Mouse (Mus musculus): Measurements from ENCODE around the gene Avpr1b. TPM values are rescaled to one million over a fixed set of nuclear protein-coding genes. Genes with fewer than 3 reads are reported as not detected.
"Not testable (repeated sequence)": the region's sequence is repeated elsewhere in the genome, so short reads cannot be mapped to it uniquely, and the experiment has no call there.

The Avpr1b gene
- polyA plus RNA-seq, 1 experiment from 2014 or later: not detected

GRCm38 (mm10) chr1:131614641-131615040 lies 15.6 kb downstream of the Avpr1b start:
- no peak overlapping the region for H3K4me2 ChIP-seq (ENCODE audit: low read length)
- H3K4me3 ChIP-seq (ENCODE audit: low read length): no peak overlapping the region
- H3K4me1 ChIP-seq (ENCODE audit: control insufficient read depth, insufficient read depth, low read depth, low read length): no peaks in the 10 kb centered on the region
- peaks cover 2% of the 10 kb centered on the region for H3K9me3 ChIP-seq (ENCODE audit: control insufficient read depth, low read length)
- H3K27ac ChIP-seq (ENCODE audit: low read depth, low read length): no peak overlapping the region
- no peak for ATAC-seq
- WGBS: 83% methylated on average over 6 of the region's 6 CpGs
- H3K36me3 ChIP-seq (ENCODE audit: control insufficient read depth, insufficient read depth, low read length): no peaks in the 10 kb centered on the region
- H3K27me3 ChIP-seq (replicated peaks; ENCODE audit: control insufficient read depth, insufficient read depth, low read length): no peaks in the 10 kb centered on the region
- H3K9ac ChIP-seq (ENCODE audit: low read depth, low read length): no peak overlapping the region

GRCm38 (mm10) chr1:131616131-131616530 lies 17.1 kb downstream of the Avpr1b start:
- H3K27ac ChIP-seq (ENCODE audit: low read depth, low read length): no peak overlapping the region
- H3K4me3 ChIP-seq (ENCODE audit: low read length): no peak overlapping the region
- no peaks in the 10 kb centered on the region for H3K4me1 ChIP-seq (ENCODE audit: control insufficient read depth, insufficient read depth, low read depth, low read length)
- H3K4me2 ChIP-seq (ENCODE audit: low read length): no peak overlapping the region
- no peaks in the 10 kb centered on the region for H3K36me3 ChIP-seq (ENCODE audit: control insufficient read depth, insufficient read depth, low read length)
- no peak overlapping the region for H3K9ac ChIP-seq (ENCODE audit: low read depth, low read length)
- no peak for ATAC-seq
- H3K9me3 ChIP-seq (ENCODE audit: control insufficient read depth, low read length): peaks cover 5% of the 10 kb centered on the region
- WGBS: 82% methylated on average over 1 of the region's 1 CpGs
- no peaks in the 10 kb centered on the region for H3K27me3 ChIP-seq (replicated peaks; ENCODE audit: control insufficient read depth, insufficient read depth, low read length)

GRCm38 (mm10) chr1:131616546-131617220 lies 17.6 kb downstream of the Avpr1b start:
- no peak overlapping the region for H3K4me2 ChIP-seq (ENCODE audit: low read length)
- H3K9ac ChIP-seq (ENCODE audit: low read depth, low read length): no peak overlapping the region
- 84% methylated on average over 5 of the region's 5 CpGs for WGBS
- H3K27me3 ChIP-seq (replicated peaks; ENCODE audit: control insufficient read depth, insufficient read depth, low read length): no peaks in the 10 kb centered on the region
- no peaks in the 10 kb centered on the region for H3K36me3 ChIP-seq (ENCODE audit: control insufficient read depth, insufficient read depth, low read length)
- H3K27ac ChIP-seq (ENCODE audit: low read depth, low read length): no peak overlapping the region
- no peak overlapping the region for H3K4me3 ChIP-seq (ENCODE audit: low read length)
- ATAC-seq: no peak
- peaks cover 5% of the 10 kb centered on the region for H3K9me3 ChIP-seq (ENCODE audit: control insufficient read depth, low read length)
- no peaks in the 10 kb centered on the region for H3K4me1 ChIP-seq (ENCODE audit: control insufficient read depth, insufficient read depth, low read depth, low read length)

- no peak overlapping the region for H3K27ac ChIP-seq (ENCODE audit: low read depth, low read length)
- no peak for ATAC-seq
- WGBS: 85% methylated on average over 1 of the region's 1 CpGs
These were observed 19.5 kb downstream of the Avpr1b start for GRCm38 (mm10) chr1:131618576-131618975.

DNA sequence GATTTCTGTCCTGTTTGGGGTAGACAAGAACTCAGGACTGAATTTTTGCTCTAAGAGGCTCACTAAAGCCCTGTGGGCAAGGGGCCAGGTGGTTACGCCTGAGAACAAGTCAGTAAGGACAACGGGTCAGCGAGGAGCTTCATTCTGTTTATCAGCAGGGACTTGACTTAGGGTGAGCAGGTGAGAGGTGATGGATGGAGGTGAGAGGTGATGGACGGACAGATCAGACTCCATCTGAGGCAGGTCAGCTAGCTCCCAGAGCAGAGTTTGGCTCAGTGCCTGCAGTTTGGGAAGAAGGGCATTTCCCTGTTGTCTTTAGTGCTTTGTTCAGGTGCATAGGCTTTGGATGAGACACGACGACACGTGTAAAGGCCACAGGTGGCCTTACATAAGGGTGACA lies 20.3 kb downstream of the Avpr1b start:
- Histone ChIP-seq H3K9ac (ENCODE audit: low read depth, low read length) (no peak overlapping the region), H3K4me1 (ENCODE audit: control insufficient read depth, insufficient read depth, low read depth, low read length) (no peaks in the 10 kb centered on the region), H3K36me3 (ENCODE audit: control insufficient read depth, insufficient read depth, low read length) (no peaks in the 10 kb centered on the region), H3K9me3 (ENCODE audit: control insufficient read depth, low read length) (peaks cover 5% of the 10 kb centered on the region), H3K4me2 (ENCODE audit: low read length) (no peak overlapping the region), H3K4me3 (ENCODE audit: low read length) (no peak overlapping the region), H3K27me3 (replicated peaks; ENCODE audit: control insufficient read depth, insufficient read depth, low read length) (no peaks in the 10 kb centered on the region), H3K27ac (ENCODE audit: low read depth, low read length) (no peak overlapping the region)
- WGBS: 91% methylated on average over 7 of the region's 7 CpGs
- ATAC-seq: no peak

More at GRCm38 (mm10) chr1:131618576-131618975, 19.5 kb downstream of the Avpr1b start:
- H3K36me3 ChIP-seq (ENCODE audit: control insufficient read depth, insufficient read depth, low read length): no peaks in the 10 kb centered on the region
- H3K27me3 ChIP-seq (replicated peaks; ENCODE audit: control insufficient read depth, insufficient read depth, low read length): no peaks in the 10 kb centered on the region
- no peak overlapping the region for H3K4me2 ChIP-seq (ENCODE audit: low read length)
- no peaks in the 10 kb centered on the region for H3K4me1 ChIP-seq (ENCODE audit: control insufficient read depth, insufficient read depth, low read depth, low read length)
- no peak overlapping the region for H3K9ac ChIP-seq (ENCODE audit: low read depth, low read length)
- H3K9me3 ChIP-seq (ENCODE audit: control insufficient read depth, low read length): peaks cover 5% of the 10 kb centered on the region
- no peak overlapping the region for H3K4me3 ChIP-seq (ENCODE audit: low read length)

DNA sequence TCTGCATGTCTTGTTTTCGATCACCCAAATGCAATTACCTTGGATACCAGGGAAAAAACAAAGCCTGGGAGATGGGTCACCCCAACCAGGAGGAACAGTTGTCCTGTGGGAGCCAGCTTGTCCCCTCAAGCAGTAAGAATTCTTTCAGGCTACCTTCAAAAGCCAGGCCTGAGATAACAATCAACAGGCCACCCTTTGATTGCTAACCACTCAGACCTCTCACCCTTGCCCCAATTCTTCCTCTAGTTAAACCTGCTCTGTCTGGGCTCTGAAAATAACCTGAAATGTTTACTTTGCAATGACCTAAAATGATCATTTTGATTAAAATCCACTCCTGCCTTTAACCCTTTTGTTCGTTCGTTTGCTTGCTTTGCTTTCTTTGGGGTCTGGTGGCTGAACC lies 24.6 kb downstream of the Avpr1b start:
- no peak overlapping the region for H3K27ac ChIP-seq (ENCODE audit: low read depth, low read length)
- no peaks in the 10 kb centered on the region for H3K27me3 ChIP-seq (replicated peaks; ENCODE audit: control insufficient read depth, insufficient read depth, low read length)
- H3K4me3 ChIP-seq (ENCODE audit: low read length): no peak overlapping the region
- no peak for ATAC-seq
- no peak overlapping the region for H3K9ac ChIP-seq (ENCODE audit: low read depth, low read length)
- H3K36me3 ChIP-seq (ENCODE audit: control insufficient read depth, insufficient read depth, low read length): no peaks in the 10 kb centered on the region
- H3K9me3 ChIP-seq (ENCODE audit: control insufficient read depth, low read length): peaks cover 5% of the 10 kb centered on the region
- H3K4me1 ChIP-seq (ENCODE audit: control insufficient read depth, insufficient read depth, low read depth, low read length): no peaks in the 10 kb centered on the region
- 88% methylated on average over 3 of the region's 3 CpGs for WGBS
- H3K4me2 ChIP-seq (ENCODE audit: low read length): no peak overlapping the region

- Histone ChIP-seq H3K4me1 (ENCODE audit: control insufficient read depth, insufficient read depth, low read depth, low read length) (no peaks in the 10 kb centered on the region), H3K27ac (ENCODE audit: low read depth, low read length) (no peak overlapping the region), H3K9ac (ENCODE audit: low read depth, low read length) (no peak overlapping the region), H3K4me2 (ENCODE audit: low read length) (no peak overlapping the region), H3K9me3 (ENCODE audit: control insufficient read depth, low read length) (peaks cover 5% of the 10 kb centered on the region), H3K36me3 (ENCODE audit: control insufficient read depth, insufficient read depth, low read length) (no peaks in the 10 kb centered on the region), H3K27me3 (replicated peaks; ENCODE audit: control insufficient read depth, insufficient read depth, low read length) (no peaks in the 10 kb centered on the region), H3K4me3 (ENCODE audit: low read length) (no peak overlapping the region)
- WGBS: 61% methylated on average over 3 of the region's 3 CpGs
- ATAC-seq: no peak
These were observed 25.3 kb downstream of the Avpr1b start for GRCm38 (mm10) chr1:131624175-131624835.

DNA sequence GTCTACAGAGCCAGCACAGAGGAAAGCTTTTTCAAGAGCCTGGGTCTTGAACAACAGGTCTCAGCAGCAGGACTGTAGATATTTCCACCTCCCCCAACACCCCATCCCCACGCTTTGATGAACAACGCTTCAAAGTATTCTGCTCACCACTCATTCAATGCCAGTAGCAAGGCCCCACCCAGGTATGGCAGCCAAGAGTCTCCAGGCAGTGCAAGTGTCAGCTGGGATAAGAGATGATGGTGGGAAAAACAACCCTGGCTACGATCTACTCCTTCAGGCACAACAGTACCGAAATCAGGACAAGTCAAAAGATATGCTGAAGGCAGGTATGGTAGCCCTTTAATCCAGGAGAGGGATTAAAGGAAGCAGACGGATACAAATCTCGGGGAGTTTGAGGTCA lies 27.2 kb downstream of the Avpr1b start:
- no peaks in the 10 kb centered on the region for H3K4me1 ChIP-seq (ENCODE audit: control insufficient read depth, insufficient read depth, low read depth, low read length)
- ATAC-seq: no peak
- no peaks in the 10 kb centered on the region for H3K9me3 ChIP-seq (ENCODE audit: control insufficient read depth, low read length)
- no peaks in the 10 kb centered on the region for H3K36me3 ChIP-seq (ENCODE audit: control insufficient read depth, insufficient read depth, low read length)
- 92% methylated on average over 6 of the region's 6 CpGs for WGBS
- no peak overlapping the region for H3K4me3 ChIP-seq (ENCODE audit: low read length)
- H3K27me3 ChIP-seq (replicated peaks; ENCODE audit: control insufficient read depth, insufficient read depth, low read length): no peaks in the 10 kb centered on the region
- no peak overlapping the region for H3K9ac ChIP-seq (ENCODE audit: low read depth, low read length)
- no peak overlapping the region for H3K4me2 ChIP-seq (ENCODE audit: low read length)
- no peak overlapping the region for H3K27ac ChIP-seq (ENCODE audit: low read depth, low read length)

DNA sequence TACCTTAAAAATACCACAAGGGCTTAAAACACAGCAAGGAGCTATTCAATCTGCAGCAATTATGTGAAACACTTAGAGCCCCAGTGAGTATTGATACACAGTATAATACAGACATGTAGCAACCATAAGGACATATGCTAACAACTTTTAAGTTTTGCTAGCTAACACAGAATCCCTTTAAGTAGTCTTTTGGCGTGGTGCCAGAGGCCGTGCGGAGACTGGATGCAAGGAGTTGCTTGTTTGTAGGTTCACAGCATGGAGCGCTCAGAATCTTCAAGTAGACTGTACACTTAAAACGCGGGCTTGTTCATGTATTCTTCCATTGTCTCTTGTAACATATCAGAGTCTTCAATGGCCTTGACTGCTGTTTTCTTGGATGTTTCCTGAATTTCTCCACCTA lies 33.2 kb downstream of the Avpr1b start:
- not testable (repeated sequence) for H3K4me1 ChIP-seq (ENCODE audit: control insufficient read depth, insufficient read depth, low read depth, low read length); H3K36me3 ChIP-seq (ENCODE audit: control insufficient read depth, insufficient read depth, low read length); H3K9me3 ChIP-seq (ENCODE audit: control insufficient read depth, low read length); H3K4me3 ChIP-seq (ENCODE audit: low read length); H3K9ac ChIP-seq (ENCODE audit: low read depth, low read length); H3K27me3 ChIP-seq (replicated peaks; ENCODE audit: control insufficient read depth, insufficient read depth, low read length); H3K4me2 ChIP-seq (ENCODE audit: low read length); H3K27ac ChIP-seq (ENCODE audit: low read depth, low read length); ATAC-seq
- WGBS: 44% methylated on average over 6 of the region's 6 CpGs
